Mouse (Mus musculus) thymus, postnatal 36 days (tissue): ENCODE measurements at regions not wholly inside any gene's neighbourhood (a gene's known extent, or its start where the extent isn't known, plus 50 kb on each side); places are given as distances from the start of the nearest gene placed in this dataset.

Experiments
- DNase-seq, 2 experiments: peaks; one replicate each; pipeline ENCODE4 v3.0.0; 2022; ENCODE audit warnings: mixed read lengths in 2 of 2

DNA sequence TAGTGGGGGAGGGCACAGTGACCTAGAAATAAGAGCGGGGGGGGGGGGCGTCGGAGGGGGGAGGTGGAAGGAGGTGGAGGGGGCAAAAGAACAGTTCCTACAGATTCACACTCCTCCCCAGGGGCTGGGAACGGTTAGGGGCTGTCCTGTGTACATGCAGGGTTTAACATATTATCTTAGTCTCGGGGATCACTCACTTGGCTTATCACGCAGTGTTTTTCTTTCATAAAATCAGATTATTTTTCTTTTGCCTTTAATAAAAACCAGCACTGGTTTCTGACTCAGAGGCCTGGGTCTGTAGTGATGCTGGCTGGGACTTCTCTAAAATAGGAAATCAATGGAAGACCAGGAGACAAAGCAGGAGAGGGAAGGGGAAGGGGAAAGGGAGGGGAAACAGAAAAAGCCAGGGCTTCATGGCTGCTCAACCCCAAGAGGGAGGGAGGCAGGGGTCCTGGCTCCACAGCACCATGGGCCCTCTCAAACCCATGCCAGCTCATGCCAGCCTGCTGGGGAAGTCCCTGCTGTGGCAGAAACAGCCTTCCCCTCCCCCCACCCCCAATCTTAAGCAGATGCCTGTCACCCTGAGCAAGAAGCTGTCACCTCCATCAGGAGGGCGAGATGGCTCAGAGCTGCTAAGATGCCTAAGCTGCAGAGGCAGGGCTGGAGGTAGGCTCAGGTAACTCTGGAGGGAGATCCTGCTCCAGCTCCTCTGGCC, 108.3 kb upstream of the Syt13 start:
- DNase-seq: no peak

GRCm38 (mm10) chr2:92807404-92807803, 107.5 kb upstream of the Syt13 start:
- DNase-seq: peak in 1 of 2 experiments; percentile 8

- DNase-seq: no peak
These were observed 106.8 kb upstream of the Syt13 start for GRCm38 (mm10) chr2:92808121-92808520.

GRCm38 (mm10) chr2:92809226-92809625, 105.7 kb upstream of the Syt13 start:
- no peak for DNase-seq

- DNase-seq: no peak
These were observed 105.1 kb upstream of the Syt13 start for GRCm38 (mm10) chr2:92809681-92810323.

GRCm38 (mm10) chr2:92810956-92811355, 103.9 kb upstream of the Syt13 start:
- DNase-seq: peak; percentile 7 to 22

DNA sequence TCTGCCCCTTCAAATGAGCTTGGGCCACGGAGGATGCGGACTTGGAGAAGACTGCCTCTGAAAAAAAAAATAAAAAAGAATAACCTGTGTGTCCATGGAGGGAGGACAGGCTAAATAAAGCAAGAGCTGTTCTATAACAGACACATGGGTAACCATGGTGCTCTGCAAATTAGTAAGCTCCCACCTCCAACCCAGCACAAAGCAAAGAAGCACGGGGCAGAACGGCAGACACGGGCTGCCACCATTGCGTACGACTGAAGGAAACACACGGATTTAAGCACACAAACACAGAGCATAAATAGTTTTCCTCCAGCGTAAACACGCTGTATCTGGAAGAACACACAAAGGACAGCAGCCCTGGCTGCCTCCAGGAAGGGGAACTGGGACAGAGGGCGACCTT, 101.9 kb upstream of the Syt13 start:
- no peak for DNase-seq

- no peak for DNase-seq
These were observed 95.3 kb upstream of the Syt13 start for GRCm38 (mm10) chr2:92819586-92819985.

DNA sequence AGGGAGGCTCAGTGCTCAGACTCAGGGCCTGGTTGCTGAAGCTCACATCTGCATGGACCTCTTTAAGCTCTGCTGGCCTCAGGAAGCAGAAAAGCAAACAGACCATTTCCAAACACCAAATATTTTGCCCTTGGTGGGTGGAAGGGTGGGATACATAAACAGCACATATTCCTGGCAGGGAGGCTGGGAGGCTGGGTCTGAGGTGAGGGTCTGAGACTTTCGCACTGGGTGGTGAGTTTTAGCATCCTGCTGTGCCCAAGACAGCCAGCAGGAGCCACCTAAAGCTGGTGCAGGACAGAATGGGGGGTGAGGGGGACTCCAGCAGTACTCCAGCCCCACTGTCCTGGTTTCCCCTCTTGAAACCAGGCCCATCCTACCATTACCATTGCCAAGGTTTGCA, 90.6 kb upstream of the Syt13 start:
- no peak for DNase-seq

- no peak for DNase-seq
These were observed 89.5 kb upstream of the Syt13 start for GRCm38 (mm10) chr2:92825395-92825794.

GRCm38 (mm10) chr2:92830134-92830533, 84.8 kb upstream of the Syt13 start:
- DNase-seq: no peak

- no peak for DNase-seq
These were observed 83.1 kb upstream of the Syt13 start for GRCm38 (mm10) chr2:92831784-92832183.

DNA sequence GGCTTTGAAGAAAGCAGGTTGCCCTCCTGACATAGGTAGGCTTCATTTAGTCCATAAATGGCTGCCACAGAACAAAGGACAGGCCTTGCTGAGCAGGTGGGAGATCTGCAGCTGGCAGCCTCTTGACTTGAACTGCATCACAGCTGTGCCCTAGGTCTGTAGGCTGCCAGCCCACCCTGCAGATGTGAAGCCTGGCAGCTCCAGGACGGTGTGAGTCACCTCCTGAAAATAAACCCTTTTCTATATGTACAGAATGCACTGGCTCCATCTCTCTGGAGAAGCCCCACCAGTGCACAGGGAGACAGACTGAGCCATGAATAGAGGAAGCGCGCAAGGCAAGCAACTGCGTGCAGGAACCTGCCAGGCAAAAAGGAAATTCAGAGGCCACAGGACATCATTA, 78.7 kb upstream of the Syt13 start:
- peak in 1 of 2 experiments; percentile 31 for DNase-seq

DNA sequence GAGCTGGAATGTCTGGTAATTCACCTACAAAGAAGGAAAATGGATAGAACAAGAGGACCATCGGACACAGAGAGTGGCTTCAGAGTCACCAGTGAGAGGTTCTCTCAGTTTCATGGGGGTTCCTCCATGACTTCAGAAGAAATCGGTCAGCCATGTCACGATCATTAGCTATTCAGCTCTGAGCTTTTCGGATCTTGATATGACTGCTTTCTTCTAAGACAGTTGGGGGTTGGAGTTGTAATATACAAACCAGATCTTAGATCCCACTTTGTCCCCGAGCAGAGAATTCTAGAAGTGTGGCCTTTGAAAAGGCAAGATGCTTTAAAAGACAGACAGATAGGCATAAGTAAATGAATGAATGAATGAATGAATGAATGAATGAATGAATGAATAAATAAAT, 76.9 kb upstream of the Syt13 start:
- no peak for DNase-seq

GRCm38 (mm10) chr2:92840009-92840408, 74.9 kb upstream of the Syt13 start:
- DNase-seq: peak; percentile 12 to 19

GRCm38 (mm10) chr2:92841626-92842025, 73.3 kb upstream of the Syt13 start:
- DNase-seq: no peak

- no peak for DNase-seq
These were observed 69.7 kb upstream of the Syt13 start for GRCm38 (mm10) chr2:92845061-92845769.

DNA sequence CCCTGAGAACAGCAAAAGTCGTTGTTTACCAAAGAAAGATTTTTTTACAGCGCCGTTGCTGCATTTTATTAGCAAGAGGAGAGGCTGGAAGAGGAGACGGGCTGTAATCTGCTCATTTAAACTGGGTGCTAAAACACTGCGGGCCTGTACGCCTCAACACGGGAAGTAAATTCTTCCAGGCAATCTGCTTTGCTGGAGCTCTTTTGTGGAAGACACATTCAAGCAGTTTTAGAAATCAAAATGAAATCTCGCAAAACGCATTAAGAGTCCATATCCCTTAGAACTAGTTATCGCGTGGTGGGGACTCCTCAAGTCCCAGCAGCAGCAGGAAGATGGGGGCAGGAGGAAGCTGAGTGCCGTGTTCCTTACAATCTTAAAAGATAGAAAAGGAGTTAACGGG, 65.9 kb upstream of the Syt13 start:
- DNase-seq: no peak

DNA sequence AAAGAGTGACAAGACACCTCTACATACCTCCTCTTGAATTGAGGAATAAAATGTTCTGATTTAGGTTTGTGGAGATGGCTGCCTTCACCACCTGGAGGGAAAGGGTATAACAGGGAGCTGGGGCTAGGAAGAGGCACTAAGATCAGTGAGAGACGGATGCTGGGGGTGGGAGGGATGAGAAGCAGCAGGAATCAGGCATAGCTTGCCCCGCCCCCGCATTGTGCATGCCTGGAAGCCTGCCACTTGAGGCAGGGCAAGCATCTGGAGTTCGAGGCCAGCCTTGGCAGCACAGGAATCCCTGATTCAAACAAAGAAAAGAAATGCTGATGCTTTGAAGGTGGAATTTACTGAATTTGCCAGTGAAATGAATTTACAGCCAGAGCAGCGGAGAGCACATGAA, 63.6 kb upstream of the Syt13 start:
- no peak for DNase-seq

DNA sequence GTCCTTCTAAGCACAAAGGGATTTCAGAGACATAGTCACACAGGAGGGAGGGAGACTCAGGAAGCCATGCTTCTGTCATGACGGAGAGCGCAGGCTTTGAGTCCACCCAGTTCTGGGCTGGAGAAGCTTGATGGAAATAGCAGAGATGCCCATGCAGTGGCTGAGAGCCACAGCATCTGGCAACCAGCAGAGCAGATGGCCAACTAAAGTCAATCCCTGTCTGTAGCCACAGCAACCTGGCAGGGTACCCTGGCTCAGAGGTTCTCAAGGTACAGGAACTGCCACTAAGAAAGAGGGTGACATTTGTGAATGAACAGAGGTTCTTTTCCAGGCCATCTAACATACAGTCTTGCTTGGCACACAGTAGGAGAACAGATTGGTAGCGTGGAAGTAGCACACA, 61.7 kb upstream of the Syt13 start:
- DNase-seq: no peak

DNA sequence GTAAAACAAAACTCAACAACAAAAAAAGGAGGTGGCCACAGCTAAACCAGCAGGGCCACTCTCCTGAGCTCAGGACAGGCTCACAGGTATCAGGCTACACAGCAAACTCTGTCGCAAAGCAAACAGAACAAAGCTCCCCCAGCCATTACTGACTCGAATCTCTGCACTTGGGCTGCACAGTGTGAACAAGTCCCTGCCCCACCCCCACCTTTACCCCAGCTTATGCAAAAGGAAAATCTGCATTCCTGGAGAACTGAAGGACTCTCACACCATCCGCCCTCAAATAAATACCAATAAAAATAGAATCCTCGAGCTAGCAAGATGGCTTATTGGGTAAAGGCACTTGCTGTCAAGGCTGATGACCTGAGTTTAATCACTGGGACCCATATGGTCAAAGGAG, 60.6 kb upstream of the Syt13 start:
- DNase-seq: no peak

GRCm38 (mm10) chr2:92856047-92856446, 58.9 kb upstream of the Syt13 start:
- no peak for DNase-seq

- DNase-seq: no peak
These were observed 54.2 kb upstream of the Syt13 start for GRCm38 (mm10) chr2:92860502-92861197.
